Mouse (Mus musculus) midbrain, embryonic 15.5 days (tissue): Measurements from ENCODE around the gene Arid1b. TPM values are rescaled to one million over a fixed set of nuclear protein-coding genes. Genes with fewer than 3 reads are reported as not detected.

Experiments used
- ATAC-seq: fragments of 200-750 bp; cut with Nextera tagmentation; replicated peaks from 2 replicates; pipeline ENCODE4 v1.8.0; 2017; ENCODE audit warnings: moderate TSS enrichment
- H3K27ac ChIP-seq: fragments of 300-500 bp; sonication (generic); 2 replicates; pipeline ENCODE4 v1.5.1; 2015; ENCODE audit warnings: mild to moderate bottlenecking, inconsistent platforms
- H3K27me3 ChIP-seq: fragments of 300-500 bp; sonication (generic); replicated peaks from 2 replicates; pipeline ENCODE4 v1.6.1; 2015; ENCODE audit warnings: inconsistent platforms
- H3K36me3 ChIP-seq: fragments of 300-500 bp; sonication (generic); replicated peaks from 2 replicates; pipeline ENCODE4 v1.6.1; 2015; ENCODE audit warnings: inconsistent platforms
- H3K4me1 ChIP-seq: fragments of 300-500 bp; sonication (generic); 2 replicates; pipeline ENCODE4 v1.6.1; 2015; ENCODE audit warnings: inconsistent platforms
- H3K4me2 ChIP-seq: fragments of 300-500 bp; sonication (generic); 2 replicates; pipeline ENCODE4 v1.6.1; 2015; ENCODE audit warnings: inconsistent platforms, mild to moderate bottlenecking, moderate library complexity
- H3K4me3 ChIP-seq: fragments of 300-500 bp; sonication (generic); 2 replicates; pipeline ENCODE4 v1.5.1; 2015; ENCODE audit warnings: mild to moderate bottlenecking, inconsistent platforms
- H3K9ac ChIP-seq: fragments of 300-500 bp; sonication (generic); 2 replicates; pipeline ENCODE4 v1.6.1; 2015; ENCODE audit warnings: mild to moderate bottlenecking, inconsistent platforms
- H3K9me3 ChIP-seq: fragments of 300-500 bp; sonication (generic); 2 replicates; pipeline ENCODE4 v1.6.1; 2016; ENCODE audit warnings: inconsistent platforms
- WGBS: fragments of 180-500 bp; shearing (Covaris S2); methylation state at CpG from one replicate; pipeline ENCODE4 v1.1.7; 2015; ENCODE audit warnings: mixed read lengths; 5-methylcytosine and 5-hydroxymethylcytosine counted together
- polyA plus RNA-seq: library from polyadenylated mRNA; unstranded; fragments of >200 nt; fragmentation: Nextera tagmentation; extraction: Ambion mirVana; gene quantifications from 2 replicates; pipeline ENCODE4 v1.2.1, GENCODE M21; 2015

Gene Arid1b
- polyA plus RNA-seq, 1 experiment from 2014 or later, result 16.5 TPM

GRCm38 (mm10) chr17:5052091-5052799, 58.1 kb downstream of the Arid1b start:
- H3K9ac ChIP-seq, result no peak overlapping the region
- no peak for ATAC-seq
- 43% methylated on average over 10 of the region's 10 CpGs for WGBS
- H3K27ac ChIP-seq, result no peak overlapping the region
- H3K9me3 ChIP-seq, result no peaks in the 10 kb centered on the region
- H3K27me3 ChIP-seq, result no peaks in the 10 kb centered on the region
- H3K4me2 ChIP-seq, result no peak overlapping the region
- peaks cover 29% of the 10 kb centered on the region for H3K4me1 ChIP-seq
- no peak overlapping the region for H3K4me3 ChIP-seq
- H3K36me3 ChIP-seq, result no peaks in the 10 kb centered on the region

- ATAC-seq, result no peak
- no peaks in the 10 kb centered on the region for H3K27me3 ChIP-seq
Measured at GRCm38 (mm10) chr17:5052800-5053179, 58.7 kb downstream of the Arid1b start.

DNA sequence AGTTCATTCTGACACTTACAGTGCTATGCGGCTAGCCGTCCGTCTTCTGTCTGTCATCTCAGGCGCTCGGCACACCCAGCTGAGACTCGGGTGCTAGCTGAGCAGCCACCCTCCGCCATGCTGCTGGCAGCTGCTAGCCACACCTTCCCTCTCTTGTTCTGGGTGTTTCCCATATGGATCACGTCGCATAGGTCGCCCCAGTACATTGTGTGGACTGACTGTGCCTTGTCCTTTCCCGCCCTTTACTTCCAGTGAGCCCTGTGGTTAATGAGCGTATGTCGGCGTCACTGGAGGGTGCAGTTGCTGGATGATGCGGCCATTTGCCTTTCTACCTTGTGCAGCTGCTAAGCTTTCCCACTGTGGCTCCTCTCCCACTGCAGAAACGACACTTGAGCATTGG, 59.1 kb downstream of the Arid1b start:
- ATAC-seq, result no peak
- no peak overlapping the region for H3K27ac ChIP-seq
- H3K4me2 ChIP-seq, result no peak overlapping the region
- H3K36me3 ChIP-seq, result no peaks in the 10 kb centered on the region
- WGBS, result 71% methylated on average over 16 of the region's 16 CpGs
- no peak overlapping the region for H3K4me3 ChIP-seq
- peaks cover 37% of the 10 kb centered on the region for H3K4me1 ChIP-seq
- H3K9me3 ChIP-seq, result no peaks in the 10 kb centered on the region
- H3K9ac ChIP-seq, result no peak overlapping the region
- H3K27me3 ChIP-seq, result no peaks in the 10 kb centered on the region

More at GRCm38 (mm10) chr17:5052800-5053179, 58.7 kb downstream of the Arid1b start:
- Histone ChIP-seq H3K4me2 (no peak overlapping the region), H3K36me3 (no peaks in the 10 kb centered on the region), H3K9ac (no peak overlapping the region), H3K4me1 (peaks cover 34% of the 10 kb centered on the region), H3K4me3 (no peak overlapping the region), H3K27ac (no peak overlapping the region), H3K9me3 (no peaks in the 10 kb centered on the region)
- 67% methylated on average over 4 of the region's 4 CpGs for WGBS

GRCm38 (mm10) chr17:5055412-5055811, 61.3 kb downstream of the Arid1b start:
- H3K4me3 ChIP-seq, result no peak overlapping the region
- H3K9me3 ChIP-seq, result no peaks in the 10 kb centered on the region
- H3K9ac ChIP-seq, result no peak overlapping the region
- H3K4me1 ChIP-seq, result peaks cover 57% of the 10 kb centered on the region
- H3K27me3 ChIP-seq, result no peaks in the 10 kb centered on the region
- no peaks in the 10 kb centered on the region for H3K36me3 ChIP-seq
- 83% methylated on average over 6 of the region's 6 CpGs for WGBS
- H3K4me2 ChIP-seq, result no peak overlapping the region
- no peak overlapping the region for H3K27ac ChIP-seq
- ATAC-seq, result no peak

- no peak overlapping the region for H3K4me2 ChIP-seq
- H3K27me3 ChIP-seq, result no peaks in the 10 kb centered on the region
- no peak for ATAC-seq
- 69% methylated on average over 4 of the region's 4 CpGs for WGBS
- H3K27ac ChIP-seq, result no peak overlapping the region
- H3K4me1 ChIP-seq, result peaks cover 67% of the 10 kb centered on the region
- H3K36me3 ChIP-seq, result no peaks in the 10 kb centered on the region
- no peak overlapping the region for H3K9ac ChIP-seq
- no peak overlapping the region for H3K4me3 ChIP-seq
- no peaks in the 10 kb centered on the region for H3K9me3 ChIP-seq
Measured at GRCm38 (mm10) chr17:5056654-5057053, 62.5 kb downstream of the Arid1b start.

DNA sequence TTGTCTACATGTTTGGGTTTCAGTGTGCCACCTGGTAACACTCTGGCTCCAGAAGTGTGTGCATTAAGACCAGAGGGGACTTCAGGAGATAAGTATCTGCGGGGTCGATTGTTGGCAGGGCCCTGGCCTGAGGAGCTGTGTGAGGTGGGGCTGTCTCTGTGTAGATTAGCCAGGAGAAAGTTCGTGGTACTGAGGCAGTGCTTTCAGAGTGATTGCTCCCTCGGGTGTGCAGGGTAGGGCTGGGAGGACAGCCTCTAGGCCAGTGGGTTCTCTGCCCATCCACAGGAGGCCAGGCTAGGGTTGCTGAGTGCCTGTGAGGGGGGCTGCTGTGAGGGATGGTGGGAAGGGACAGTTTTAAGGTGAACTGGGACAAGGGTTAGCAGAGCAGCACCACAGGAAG, 63.2 kb downstream of the Arid1b start:
- peak; percentile 38; the same call in 1 of the 2 replicates for ATAC-seq
- Histone ChIP-seq H3K9ac (no peak overlapping the region), H3K4me1 (peaks cover 60% of the 10 kb centered on the region), H3K36me3 (no peaks in the 10 kb centered on the region), H3K27ac (no peak overlapping the region), H3K4me3 (no peak overlapping the region), H3K4me2 (no peak overlapping the region), H3K27me3 (no peaks in the 10 kb centered on the region), H3K9me3 (no peaks in the 10 kb centered on the region)
- 16% methylated on average over 4 of the region's 4 CpGs for WGBS

- Histone ChIP-seq H3K27me3 (no peaks in the 10 kb centered on the region), H3K4me3 (no peak overlapping the region), H3K36me3 (no peaks in the 10 kb centered on the region), H3K27ac (peak overlapping the region; percentile 4; the same call in 1 of the 2 replicates), H3K4me1 (peaks cover 55% of the 10 kb centered on the region), H3K9ac (no peak overlapping the region), H3K4me2 (peak overlapping the region; percentile 22; the same call in 1 of the 2 replicates), H3K9me3 (no peaks in the 10 kb centered on the region)
- ATAC-seq, result peak; percentile 64
- 4% methylated on average over 10 of the region's 10 CpGs for WGBS
Measured at GRCm38 (mm10) chr17:5057944-5058720, 64.0 kb downstream of the Arid1b start.

GRCm38 (mm10) chr17:5059092-5059601, 65.0 kb downstream of the Arid1b start:
- Histone ChIP-seq H3K9me3 (no peaks in the 10 kb centered on the region), H3K9ac (no peak overlapping the region), H3K4me1 (peaks cover 50% of the 10 kb centered on the region), H3K36me3 (no peaks in the 10 kb centered on the region), H3K27me3 (no peaks in the 10 kb centered on the region), H3K27ac (no peak overlapping the region), H3K4me2 (no peak overlapping the region), H3K4me3 (no peak overlapping the region)
- ATAC-seq, result no peak
- 36% methylated on average over 9 of the region's 9 CpGs for WGBS

- WGBS, result 55% methylated on average over 5 of the region's 5 CpGs
Measured at GRCm38 (mm10) chr17:5060515-5061084, 66.5 kb downstream of the Arid1b start.

GRCm38 (mm10) chr17:5061183-5061582, 67.1 kb downstream of the Arid1b start:
- Histone ChIP-seq H3K4me2 (no peak overlapping the region), H3K9me3 (no peaks in the 10 kb centered on the region), H3K27me3 (no peaks in the 10 kb centered on the region), H3K9ac (no peak overlapping the region), H3K4me1 (peaks cover 48% of the 10 kb centered on the region), H3K36me3 (no peaks in the 10 kb centered on the region), H3K4me3 (no peak overlapping the region), H3K27ac (no peak overlapping the region)
- ATAC-seq, result no peak
- WGBS, result 82% methylated on average over 3 of the region's 3 CpGs

More at GRCm38 (mm10) chr17:5060515-5061084, 66.5 kb downstream of the Arid1b start:
- Histone ChIP-seq H3K9me3 (no peaks in the 10 kb centered on the region), H3K9ac (no peak overlapping the region), H3K4me3 (no peak overlapping the region), H3K4me1 (peaks cover 48% of the 10 kb centered on the region), H3K4me2 (no peak overlapping the region), H3K36me3 (no peaks in the 10 kb centered on the region), H3K27me3 (no peaks in the 10 kb centered on the region), H3K27ac (no peak overlapping the region)
- ATAC-seq, result no peak

- Histone ChIP-seq H3K4me1 (peaks cover 49% of the 10 kb centered on the region), H3K27me3 (no peaks in the 10 kb centered on the region), H3K36me3 (no peaks in the 10 kb centered on the region), H3K9me3 (no peaks in the 10 kb centered on the region), H3K4me3 (no peak overlapping the region), H3K27ac (no peak overlapping the region), H3K9ac (no peak overlapping the region), H3K4me2 (no peak overlapping the region)
- no peak for ATAC-seq
- WGBS, result 76% methylated on average over 5 of the region's 5 CpGs
Measured at GRCm38 (mm10) chr17:5061593-5061992, 67.5 kb downstream of the Arid1b start.

DNA sequence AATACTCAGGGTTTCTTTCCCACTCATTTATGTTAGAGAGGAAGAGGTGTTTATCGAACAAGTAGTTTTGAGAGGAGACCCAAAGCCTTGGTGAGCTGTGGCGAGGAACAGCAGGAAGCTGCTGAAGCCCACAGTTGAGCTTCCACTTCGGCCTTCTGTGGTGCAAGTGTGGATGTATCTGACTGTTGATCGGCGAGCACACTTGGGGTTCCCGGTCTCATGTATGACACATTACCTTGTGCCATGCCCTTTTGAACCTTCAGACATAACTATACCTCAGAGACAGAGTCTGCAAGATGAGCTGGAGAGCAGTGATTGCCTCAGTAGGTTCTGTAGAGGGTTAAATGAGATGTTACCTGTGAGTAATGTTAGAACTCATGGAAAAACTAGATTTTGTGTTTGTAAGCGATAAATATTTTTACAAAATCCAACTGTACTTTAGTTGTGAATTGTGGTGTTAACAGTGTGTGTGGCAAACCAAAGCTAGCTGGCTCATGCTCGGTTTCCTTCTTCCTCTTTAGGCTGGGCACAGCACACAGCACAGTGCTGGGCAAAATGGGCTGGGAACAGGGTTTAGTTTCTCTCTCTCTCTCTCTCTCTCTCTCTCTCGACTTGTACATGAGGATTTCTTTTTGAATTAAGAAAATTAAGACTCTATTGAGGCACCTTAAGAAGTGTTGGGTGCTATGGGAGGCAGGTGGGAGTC, 69.5 kb downstream of the Arid1b start:
- no peaks in the 10 kb centered on the region for H3K27me3 ChIP-seq
- ATAC-seq, result no peak
- H3K9ac ChIP-seq, result no peak overlapping the region
- 86% methylated on average over 9 of the region's 9 CpGs for WGBS
- no peak overlapping the region for H3K4me3 ChIP-seq
- H3K4me2 ChIP-seq, result no peak overlapping the region
- H3K9me3 ChIP-seq, result no peaks in the 10 kb centered on the region
- H3K4me1 ChIP-seq, result peaks cover 47% of the 10 kb centered on the region
- no peaks in the 10 kb centered on the region for H3K36me3 ChIP-seq
- no peak overlapping the region for H3K27ac ChIP-seq
